Comparison of ENCODE assay signal across 20 mouse cellular contexts in the genomic region with DNA sequence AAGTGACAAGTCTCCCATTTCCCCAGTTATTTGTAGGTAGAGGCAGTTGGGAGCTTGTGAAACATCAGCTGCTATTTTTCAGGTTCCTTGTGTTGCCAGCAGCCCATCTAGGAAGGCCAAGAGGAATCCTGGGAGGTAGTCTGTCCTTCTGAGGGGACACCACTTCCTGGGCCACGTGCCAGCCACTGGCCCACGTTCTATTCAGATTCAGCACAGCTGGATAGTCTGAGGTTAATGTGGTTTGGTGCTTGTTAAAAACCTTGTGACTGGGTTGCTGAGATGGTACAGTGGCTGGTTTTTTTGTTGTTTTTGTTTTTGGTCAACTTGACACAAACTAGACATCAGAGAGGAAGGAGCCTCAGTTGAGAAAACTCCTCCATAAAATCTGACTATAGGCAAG. TPM values are rescaled to one million over a fixed set of nuclear protein-coding genes. Genes with fewer than 3 reads are reported as not detected.
DNase-seq lines count a peak whose midpoint lies in the region; ATAC-seq and TF ChIP-seq lines count a peak whose summit lies in the region.
"Had no signal": no experiment of that assay in that cellular context is flagged by ENCODE, and none has a peak within 500 bp of the region (broad histone marks: within the 10 kb centered on the region; RNA-seq: fewer than 3 reads in every experiment).

No protein-coding gene starts in this region.

- H3K4me2 ChIP-seq in CH12.LX (ENCODE audit: insufficient read depth, low read depth, poor library complexity, severe bottlenecking), result no peak overlapping the region
- H3K4me2 ChIP-seq: forebrain, embryonic 15.5 days; hindbrain, embryonic 15.5 days; kidney, embryonic 15.5 days; liver, embryonic 11.5 days; neural tube, embryonic 12.5 days had no signal

- no peaks in the 10 kb centered on the region for H3K79me2 ChIP-seq in CH12.LX (replicated peaks; ENCODE audit: control insufficient read depth, extremely low read depth, insufficient read depth, poor library complexity, severe bottlenecking)

- no peaks in the 10 kb centered on the region for H3K36me3 ChIP-seq in thymus, adult 2 months (ENCODE audit: control insufficient read depth, insufficient read depth, low read length)
- H3K36me3 ChIP-seq in CH12.LX (replicated peaks in 1 of 2; ENCODE audit: control insufficient read depth in 1 of 2, insufficient read depth in 1 of 2, low read length in 1 of 2), result no peaks in the 10 kb centered on the region
- H3K36me3 ChIP-seq: forebrain, embryonic 15.5 days; heart, embryonic 10.5 days; hindbrain, embryonic 15.5 days; kidney, embryonic 15.5 days; midbrain, embryonic 10.5 days; neural tube, embryonic 12.5 days had no signal

- WGBS in thymus, adult 2 months, result 5% methylated on average over 2 of the region's 2 CpGs

- no peak for TF ChIP-seq CTCF in thymus, adult 2 months (IDR thresholded peaks at IDR 0.05; ENCODE audit: borderline replicate concordance, control insufficient read depth, extremely low read depth, insufficient read depth, low read length, poor library complexity)
- TF ChIP-seq CTCF in CH12.LX (conservative IDR thresholded peaks at IDR 0.05 in 1 of 2, IDR thresholded peaks at IDR 0.05 in 1 of 2; ENCODE audit: low read depth in 2 of 2, low read length in 2 of 2), result no peak
- TF ChIP-seq CTCF in left cerebral cortex, adult 2 months (IDR thresholded peaks at IDR 0.05), result no peak

- H3K9me3 ChIP-seq in CH12.LX (replicated peaks; ENCODE audit: low read length), result no peaks in the 10 kb centered on the region
- H3K9me3 ChIP-seq: forebrain, embryonic 15.5 days; heart, embryonic 10.5 days; hindbrain, embryonic 15.5 days; kidney, embryonic 15.5 days; midbrain, embryonic 10.5 days; neural tube, embryonic 12.5 days had no signal

- intact Hi-C loops in left cerebral cortex, adult 2 months (cut with DNase I), result no loop called here

- H3K4me1 ChIP-seq in thymus, adult 2 months (replicated peaks; ENCODE audit: control insufficient read depth, insufficient read depth, low read length), result no peaks in the 10 kb centered on the region
- peaks cover 10 to 17% of the 10 kb centered on the region in 2 experiments; a peak in 3 of 4 replicates for H3K4me1 ChIP-seq in CH12.LX (ENCODE audit: control insufficient read depth in 1 of 2, insufficient read depth in 2 of 2)
- H3K4me1 ChIP-seq: forebrain, embryonic 15.5 days; heart, embryonic 10.5 days; hindbrain, embryonic 15.5 days; midbrain, embryonic 10.5 days; neural tube, embryonic 12.5 days had no signal

- TF ChIP-seq RAD21 in CH12.LX (IDR thresholded peaks at IDR 0.05; ENCODE audit: low read depth, low read length), result no peak

- in situ Hi-C loops in CH12.LX (cut with MboI; ENCODE audit: low pct_ligation_motif_present, low pct_unique_long_range_greater_than_20kb, low sequenced_read_pairs), result no loop called here

- H3K9ac ChIP-seq in CH12.LX (ENCODE audit: insufficient read depth, low read depth), result no peak overlapping the region
- H3K9ac ChIP-seq: forebrain, embryonic 15.5 days; hindbrain, embryonic 15.5 days; kidney, embryonic 15.5 days; neural tube, embryonic 12.5 days had no signal

- DNase-seq in thymus, postnatal 0 days (ENCODE audit: low spot score), result peak; percentile 17
- no peak for DNase-seq in thymus, adult 2 months
- no peak for DNase-seq in CH12.LX (ENCODE audit: extremely low read depth)
- DNase-seq in thymus, postnatal 4 days, result no peak
- no peak for DNase-seq in kidney, adult 9 months
- DNase-seq in left cerebral cortex, adult 2 months (ENCODE audit: extremely low spot score in 1 of 2, low spot score in 2 of 2), result no peak
- DNase-seq: cerebellum, adult 8-10 months; kidney, postnatal 4 days; lung, adult 2 months; thymus, postnatal 14 days had no signal

- TF ChIP-seq EP300 in CH12.LX (IDR thresholded peaks at IDR 0.05; ENCODE audit: low read length), result no peak

- ATAC-seq in granulocyte monocyte progenitor cell, adult 5-6 weeks (replicated peaks; ENCODE audit: poor library complexity, severe bottlenecking), result peak; percentile 92
- ATAC-seq: forebrain, embryonic 15.5 days; intestine, embryonic 16.5 days had no signal

- dilution Hi-C loops in CH12.LX (cut with MboI; ENCODE audit: extremely low pct_ligation_motif_present, extremely low pct_unique_long_range_greater_than_20kb, low sequenced_read_pairs), result no loop called here

- H3K27me3 ChIP-seq in thymus, adult 2 months (ENCODE audit: control insufficient read depth, insufficient read depth, low read length), result no peaks in the 10 kb centered on the region
- no peaks in the 10 kb centered on the region for H3K27me3 ChIP-seq in CH12.LX (replicated peaks)
- H3K27me3 ChIP-seq: forebrain, embryonic 15.5 days; hindbrain, embryonic 15.5 days; kidney, embryonic 15.5 days; neural tube, embryonic 12.5 days had no signal

- TF ChIP-seq POLR2A in thymus, adult 2 months (IDR thresholded peaks at IDR 0.05; ENCODE audit: control insufficient read depth, extremely low read depth, insufficient read depth, low read length, poor library complexity), result no peak
- no peak for TF ChIP-seq POLR2A in CH12.LX (IDR thresholded peaks at IDR 0.05; ENCODE audit: low read depth, low read length)

- H3K27ac ChIP-seq in thymus, adult 2 months (ENCODE audit: control insufficient read depth, insufficient read depth, low read length), result no peak overlapping the region
- no peak overlapping the region for H3K27ac ChIP-seq in CH12.LX (ENCODE audit: insufficient read depth, low read depth)
- no peak overlapping the region for H3K27ac ChIP-seq in left cerebral cortex, adult 2 months
- H3K27ac ChIP-seq: forebrain, embryonic 15.5 days; heart, embryonic 10.5 days; hindbrain, embryonic 15.5 days; kidney, embryonic 15.5 days; midbrain, embryonic 10.5 days; neural tube, embryonic 12.5 days had no signal

- no peak overlapping the region for H3K4me3 ChIP-seq in thymus, adult 2 months (ENCODE audit: control insufficient read depth, insufficient read depth, low read length)
- H3K4me3 ChIP-seq in CH12.LX (replicated peaks in 1 of 3; ENCODE audit: low read depth in 2 of 3, low read length in 2 of 3, poor library complexity in 1 of 3), result no peak overlapping the region
- no peak overlapping the region for H3K4me3 ChIP-seq in left cerebral cortex, adult 2 months
- H3K4me3 ChIP-seq: erythroblast, embryonic 14.5 days; forebrain, embryonic 15.5 days; heart, embryonic 10.5 days; hindbrain, embryonic 15.5 days; kidney, embryonic 15.5 days; midbrain, embryonic 10.5 days; neural tube, embryonic 12.5 days had no signal

TF ChIP-seq in CH12.LX, 34 proteins besides CTCF, POLR2A, EP300 and RAD21 (continues in another document):
- TF ChIP-seq E2F4 (IDR thresholded peaks at IDR 0.05; ENCODE audit: insufficient replicate concordance, low read depth, low read length) (no peak), TCF12 (IDR thresholded peaks at IDR 0.05; ENCODE audit: low read depth, low read length) (no peak), ZKSCAN1 (IDR thresholded peaks at IDR 0.05; ENCODE audit: borderline replicate concordance, low read depth, low read length) (no peak), GABPA (IDR thresholded peaks at IDR 0.05; ENCODE audit: insufficient replicate concordance, low read depth, low read length) (no peak), SMC3 (IDR thresholded peaks at IDR 0.05; ENCODE audit: low read depth, low read length) (no peak), ZNF384 (IDR thresholded peaks at IDR 0.05; ENCODE audit: low read depth, low read length) (no peak), BHLHE40 (IDR thresholded peaks at IDR 0.05; ENCODE audit: low read depth, low read length) (peak; percentile 92), MAFK (IDR thresholded peaks at IDR 0.05; ENCODE audit: insufficient replicate concordance, low read length) (no peak), ZC3H11A (IDR thresholded peaks at IDR 0.05; ENCODE audit: low read depth, low read length) (no peak), MYC (IDR thresholded peaks at IDR 0.05; ENCODE audit: low read depth, low read length) (peak; percentile 41; the same call in 1 of the 2 replicates), USF2 (conservative IDR thresholded peaks at IDR 0.05; ENCODE audit: low read depth, low read length) (no peak), NELFE (IDR thresholded peaks at IDR 0.05; ENCODE audit: low read depth, low read length) (no peak), MXI1 (IDR thresholded peaks at IDR 0.05; ENCODE audit: low read depth, low read length) (no peak), IRF4 (IDR thresholded peaks at IDR 0.05; ENCODE audit: low read depth, low read length) (no peak), PAX5 (IDR thresholded peaks at IDR 0.05; ENCODE audit: low read length) (no peak), POLR2AphosphoS2 (IDR thresholded peaks at IDR 0.05; ENCODE audit: low read depth, low read length) (no peak), CHD2 (IDR thresholded peaks at IDR 0.05; ENCODE audit: low read length) (no peak)

RNA-seq across cellular contexts. Expression of a gene that starts 5.6 kb away (rescaled TPM):
- 306 and 319 TPM in 2 replicates for polyA plus RNA-seq in thymus, postnatal 0 days (2015; fragmentation: Nextera tagmentation; extraction: Ambion mirVana)
- polyA plus RNA-seq in thymus, adult 2 months (2012; rRNA removed), result 94.3 and 107 TPM in 2 replicates
- total RNA-seq in CH12.LX (2012; rRNA removed) (334 and 519 TPM in 2 replicates), CH12.LX (2014; rRNA removed) (516 and 530 TPM in 2 replicates)
- polyA plus RNA-seq in CH12.LX (2012; ENCODE audit: insufficient read length, low read depth), result 154 and 189 TPM in 2 replicates
- total RNA-seq in granulocyte monocyte progenitor cell, adult 5-6 weeks (2014; fragmentation: Nextera tagmentation), result 2,018 and 2,531 TPM in 2 replicates
- total RNA-seq in granulocyte monocyte progenitor cell, adult 5-6 weeks (2017), result 2,281 and 2,967 TPM in 2 replicates
- 1 to 10 TPM; 7.1 to 9.7 TPM for total RNA-seq in left cerebral cortex, adult 2 months (2021)

RNA-seq across cellular contexts. Expression of a gene that starts 45.4 kb away (rescaled TPM):
- polyA plus RNA-seq in thymus, postnatal 0 days (2015; fragmentation: Nextera tagmentation; extraction: Ambion mirVana), result 24.2 and 26.5 TPM in 2 replicates
- 43.4 and 45.7 TPM in 2 replicates for polyA plus RNA-seq in thymus, adult 2 months (2012; rRNA removed)
- total RNA-seq in CH12.LX (2012; rRNA removed) (14.6 and 15.3 TPM in 2 replicates), CH12.LX (2014; rRNA removed) (12.9 and 13.3 TPM in 2 replicates)
- 22.5 and 23.1 TPM in 2 replicates for polyA plus RNA-seq in CH12.LX (2012; ENCODE audit: insufficient read length, low read depth)
- 16.6 and 27.9 TPM in 2 replicates for total RNA-seq in granulocyte monocyte progenitor cell, adult 5-6 weeks (2014; fragmentation: Nextera tagmentation)
- total RNA-seq in granulocyte monocyte progenitor cell, adult 5-6 weeks (2017), result 16.4 and 16.9 TPM in 2 replicates
- 100 to 1,000 TPM; 180 to 185 TPM for total RNA-seq in left cerebral cortex, adult 2 months (2021)

RNA-seq across cellular contexts. Expression of a gene that starts 46.2 kb away (rescaled TPM):
- polyA plus RNA-seq in thymus, postnatal 0 days (2015; fragmentation: Nextera tagmentation; extraction: Ambion mirVana), result 63.8 and 67.8 TPM in 2 replicates
- polyA plus RNA-seq in thymus, adult 2 months (2012; rRNA removed), result 9.3 and 11.4 TPM in 2 replicates
- total RNA-seq in CH12.LX (2012; rRNA removed), result 14.2 and 17.1 TPM in 2 replicates
- 33.5 and 37.6 TPM in 2 replicates for total RNA-seq in CH12.LX (2014; rRNA removed)
- 32.3 and 32.5 TPM in 2 replicates for polyA plus RNA-seq in CH12.LX (2012; ENCODE audit: insufficient read length, low read depth)
- total RNA-seq in granulocyte monocyte progenitor cell, adult 5-6 weeks (2014; fragmentation: Nextera tagmentation), result 59.0 and 64.1 TPM in 2 replicates
- total RNA-seq in granulocyte monocyte progenitor cell, adult 5-6 weeks (2017), result 69.8 and 92.6 TPM in 2 replicates
- 10 to 100 TPM; 46.9 to 47.4 TPM for total RNA-seq in left cerebral cortex, adult 2 months (2021)

Comparison
In these comparisons a context has a peak if more than half of its experiments do, and no peak if none do; other contexts are left out.
1. RNA of a gene that starts 5.6 kb away (total RNA-seq): 2,018 to 2,967 TPM in granulocyte monocyte progenitor cell, adult 5-6 weeks and 334 to 530 TPM in CH12.LX; 7.1 to 9.7 TPM in left cerebral cortex, adult 2 months; every median in the first group is over 10 times any median in the second.
2. RNA of a gene that starts 45.4 kb away (total RNA-seq): 180 to 185 TPM in left cerebral cortex, adult 2 months; 16.4 to 27.9 TPM in granulocyte monocyte progenitor cell, adult 5-6 weeks and 12.9 to 15.3 TPM in CH12.LX; every median in the first group is over 4 times any median in the second.